Mouse (Mus musculus) spleen, adult 12 weeks (tissue): ENCODE results near the gene Ppox.
A peak's percentile ranks its signal among the peaks of the same experiment; 100 is the strongest.

Source experiments
- DNase-seq: peaks from one replicate; pipeline ENCODE4 v3.0.0; 2022; ENCODE audit warnings: low spot score

Ppox gene

GRCm38 (mm10) chr1:171265971-171266744, 14.8 kb downstream of the Ppox start:
- no peak for DNase-seq

- no peak for DNase-seq
Observed at GRCm38 (mm10) chr1:171263666-171264461, 17.1 kb downstream of the Ppox start.

DNA sequence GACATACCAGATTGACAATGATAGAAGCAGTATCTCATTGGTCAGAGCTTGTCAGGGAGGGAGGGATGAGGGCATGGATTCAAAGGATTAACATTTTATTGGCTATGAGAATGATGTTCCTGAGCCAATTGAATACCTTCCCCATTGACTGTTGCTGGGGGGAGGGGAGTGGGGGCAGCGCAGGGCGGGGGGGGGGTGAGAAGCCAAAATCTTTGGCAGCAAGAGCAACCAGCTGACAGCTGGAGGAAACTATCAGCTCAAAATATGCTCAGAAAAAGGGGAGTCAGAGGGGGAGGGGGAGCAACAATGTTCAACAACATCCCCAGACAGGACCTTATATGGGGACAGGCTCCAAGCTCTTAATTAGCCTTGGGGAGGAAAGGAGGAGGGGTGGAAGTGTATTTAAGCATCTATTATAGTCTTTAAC, 17.8 kb downstream of the Ppox start:
- no peak for DNase-seq

GRCm38 (mm10) chr1:171262594-171263130, 18.3 kb downstream of the Ppox start:
- no peak for DNase-seq

DNA sequence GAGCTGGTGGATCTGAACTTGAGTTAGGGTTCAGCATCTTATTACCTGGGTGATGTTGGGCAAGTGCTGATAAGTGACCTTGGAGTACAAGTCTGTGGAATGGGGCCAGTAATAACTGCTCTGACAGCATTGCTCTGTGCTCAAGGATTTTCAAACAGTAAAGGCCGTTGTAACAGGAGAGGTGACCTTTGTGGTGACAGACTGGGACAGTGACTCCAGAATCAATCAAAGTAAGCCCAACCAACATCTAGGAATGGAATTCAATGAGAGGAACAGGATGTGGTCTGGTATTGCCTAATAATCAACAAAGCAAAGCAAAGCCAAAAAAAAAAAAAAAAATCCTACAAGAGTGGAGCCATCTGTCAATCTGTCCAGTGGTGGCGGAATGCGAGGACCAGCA, 20.7 kb downstream of the Ppox start:
- no peak for DNase-seq

DNA sequence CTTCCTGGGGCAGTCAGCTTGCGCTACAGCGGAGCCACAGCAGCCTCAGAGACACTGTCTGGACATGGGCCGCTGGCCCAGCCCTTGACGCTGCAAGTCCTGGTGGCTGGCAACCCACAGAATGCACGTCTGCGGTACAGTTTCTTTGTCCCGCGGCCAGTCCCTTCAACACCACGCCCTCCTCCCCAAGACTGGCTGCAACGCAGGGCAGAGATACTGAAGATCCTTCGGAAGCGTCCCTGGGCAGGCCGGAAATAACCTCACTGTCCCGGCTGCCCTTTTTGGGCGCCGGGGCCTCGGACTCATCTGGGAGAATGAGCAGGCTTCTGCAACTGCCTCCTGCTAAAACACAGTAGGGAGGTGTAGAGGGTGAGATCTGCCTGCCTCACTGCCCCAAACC, 22.1 kb downstream of the Ppox start:
- DNase-seq = no peak

DNA sequence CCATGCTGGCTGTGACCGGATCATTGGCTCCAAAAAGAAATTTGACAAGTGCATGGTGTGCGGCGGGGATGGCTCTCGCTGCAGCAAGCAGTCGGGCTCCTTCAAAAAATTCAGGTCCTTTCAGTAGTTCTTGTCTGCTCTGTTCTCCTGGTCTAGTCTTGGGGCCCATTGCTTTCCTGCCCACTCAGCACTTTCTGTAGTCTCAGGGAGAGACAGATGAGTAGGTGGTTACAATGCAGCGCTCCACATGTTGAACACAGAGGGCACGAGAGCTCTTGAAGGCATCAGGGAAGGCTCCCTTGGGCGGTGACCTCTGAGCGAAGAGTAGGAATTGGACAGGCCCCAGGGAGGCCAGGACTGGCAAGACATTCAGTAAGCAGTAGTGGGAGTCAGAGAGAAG, 23.2 kb downstream of the Ppox start:
- no peak for DNase-seq

DNA sequence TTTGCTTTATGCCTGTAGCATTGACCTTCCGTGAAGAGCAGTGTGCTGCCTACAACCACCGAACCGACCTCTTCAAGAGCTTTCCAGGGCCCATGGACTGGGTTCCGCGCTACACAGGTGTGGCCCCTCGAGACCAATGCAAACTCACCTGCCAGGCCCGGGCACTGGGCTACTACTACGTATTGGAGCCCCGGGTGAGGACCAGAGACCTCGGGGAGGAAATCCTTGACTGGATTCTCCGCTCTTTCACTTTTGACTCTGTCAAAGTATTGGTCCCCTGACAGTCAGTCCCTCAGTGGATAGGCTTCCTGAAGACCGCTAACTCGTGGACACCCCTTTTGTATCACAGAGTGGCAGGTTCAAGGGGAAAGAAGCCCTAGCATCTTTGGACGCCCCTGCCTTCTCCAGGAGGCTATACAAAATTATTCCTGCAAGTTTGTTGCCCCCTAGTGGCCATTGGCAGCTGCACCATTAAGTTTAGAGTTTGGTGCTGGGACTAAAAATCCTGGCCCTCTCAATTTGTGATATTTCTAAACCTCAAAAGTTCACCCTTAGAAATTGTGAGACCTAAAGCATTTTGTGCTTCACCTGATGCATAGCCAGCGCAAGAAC, 23.9 kb downstream of the Ppox start:
- peak; percentile 32 for DNase-seq

DNA sequence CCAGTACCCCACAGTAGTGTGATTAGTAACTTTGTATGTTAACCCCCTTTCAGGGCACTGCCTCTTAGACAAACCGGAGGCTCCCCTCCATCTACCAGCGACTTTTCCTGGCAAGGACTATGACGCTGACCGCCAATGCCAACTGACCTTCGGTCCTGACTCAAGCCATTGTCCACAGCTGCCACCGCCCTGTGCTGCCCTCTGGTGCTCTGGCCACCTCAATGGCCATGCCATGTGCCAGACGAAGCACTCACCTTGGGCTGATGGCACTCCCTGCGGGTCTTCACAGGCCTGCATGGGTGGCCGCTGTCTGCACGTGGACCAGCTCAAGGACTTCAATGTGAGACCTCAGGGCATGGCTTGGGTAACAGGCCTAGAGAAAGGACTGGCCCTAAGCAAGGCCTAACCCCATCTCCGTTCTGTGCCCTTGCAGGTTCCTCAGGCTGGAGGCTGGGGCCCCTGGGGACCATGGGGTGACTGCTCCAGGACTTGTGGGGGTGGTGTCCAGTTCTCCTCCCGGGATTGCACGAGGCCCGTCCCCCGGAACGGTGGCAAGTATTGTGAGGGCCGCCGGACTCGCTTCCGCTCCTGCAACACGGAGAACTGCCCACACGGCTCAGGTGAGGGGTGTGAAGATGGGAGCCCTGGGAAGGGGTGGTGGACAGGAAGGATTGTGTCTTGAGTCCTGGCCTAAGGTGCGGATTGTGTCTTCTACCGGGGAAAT, 24.7 kb downstream of the Ppox start:
- no peak for DNase-seq

DNA sequence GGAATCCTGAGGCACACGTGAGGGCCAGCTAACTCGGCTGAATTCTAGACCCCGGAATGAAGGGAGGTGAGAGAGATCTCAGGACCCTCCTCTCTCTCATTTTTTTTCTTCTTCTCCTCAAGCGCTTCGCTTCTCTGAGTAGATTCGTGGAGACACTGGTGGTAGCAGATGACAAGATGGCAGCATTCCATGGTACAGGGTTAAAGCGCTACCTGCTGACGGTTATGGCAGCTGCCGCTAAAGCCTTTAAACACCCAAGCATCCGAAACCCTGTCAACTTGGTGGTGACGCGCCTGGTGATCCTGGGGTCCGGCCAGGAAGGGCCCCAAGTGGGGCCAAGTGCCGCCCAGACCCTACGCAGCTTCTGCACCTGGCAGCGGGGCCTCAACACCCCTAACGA, 28.6 kb downstream of the Ppox start:
- DNase-seq = no peak

DNA sequence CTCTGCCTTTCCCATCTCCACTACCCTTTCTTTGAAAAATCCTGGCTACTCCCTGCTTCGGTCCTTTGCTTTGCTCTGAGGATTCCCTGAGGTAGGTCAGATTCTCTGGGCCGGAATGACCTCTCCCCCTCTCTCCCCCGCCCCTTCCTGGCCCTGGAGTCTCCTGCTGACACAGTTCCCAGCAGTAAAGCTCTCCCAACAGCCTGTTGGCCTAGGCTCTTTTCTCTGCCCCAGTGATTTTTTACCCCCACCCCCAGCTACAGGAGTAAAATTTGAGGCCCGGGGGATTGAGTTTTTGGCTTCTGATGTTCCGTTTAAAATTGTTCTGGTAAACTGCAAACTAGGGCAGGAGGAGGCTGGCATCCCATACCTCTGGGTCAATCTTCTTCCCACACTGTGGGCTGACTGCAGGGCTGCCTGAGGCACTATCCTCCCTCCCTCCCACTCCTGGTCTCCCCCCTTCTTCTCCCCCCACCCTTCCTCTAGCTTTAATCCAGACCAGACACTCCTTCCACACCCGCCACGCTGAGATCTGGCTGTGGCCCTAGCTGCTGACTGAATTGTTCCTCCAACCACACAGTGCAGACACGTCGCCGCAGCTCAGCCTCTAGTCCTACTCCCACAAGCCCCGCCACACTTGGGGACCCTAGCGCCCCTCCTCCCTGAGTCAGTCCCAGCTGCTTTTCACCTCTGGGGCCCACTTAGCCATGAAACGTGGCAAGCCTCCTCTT, 29.2 kb downstream of the Ppox start:
- DNase-seq = no peak

GRCm38 (mm10) chr1:171250680-171251593, 30.0 kb downstream of the Ppox start, which contains the start of gene Ndufs2:
Gene Ndufs2 (minus strand): TSS chr1:171251388.
- DNase-seq = no peak

GRCm38 (mm10) chr1:171249913-171250600, 30.9 kb downstream of the Ppox start, which contains the start of gene Adamts4:
Gene Adamts4 (plus strand): TSS chr1:171250421.
- no peak for DNase-seq

DNA sequence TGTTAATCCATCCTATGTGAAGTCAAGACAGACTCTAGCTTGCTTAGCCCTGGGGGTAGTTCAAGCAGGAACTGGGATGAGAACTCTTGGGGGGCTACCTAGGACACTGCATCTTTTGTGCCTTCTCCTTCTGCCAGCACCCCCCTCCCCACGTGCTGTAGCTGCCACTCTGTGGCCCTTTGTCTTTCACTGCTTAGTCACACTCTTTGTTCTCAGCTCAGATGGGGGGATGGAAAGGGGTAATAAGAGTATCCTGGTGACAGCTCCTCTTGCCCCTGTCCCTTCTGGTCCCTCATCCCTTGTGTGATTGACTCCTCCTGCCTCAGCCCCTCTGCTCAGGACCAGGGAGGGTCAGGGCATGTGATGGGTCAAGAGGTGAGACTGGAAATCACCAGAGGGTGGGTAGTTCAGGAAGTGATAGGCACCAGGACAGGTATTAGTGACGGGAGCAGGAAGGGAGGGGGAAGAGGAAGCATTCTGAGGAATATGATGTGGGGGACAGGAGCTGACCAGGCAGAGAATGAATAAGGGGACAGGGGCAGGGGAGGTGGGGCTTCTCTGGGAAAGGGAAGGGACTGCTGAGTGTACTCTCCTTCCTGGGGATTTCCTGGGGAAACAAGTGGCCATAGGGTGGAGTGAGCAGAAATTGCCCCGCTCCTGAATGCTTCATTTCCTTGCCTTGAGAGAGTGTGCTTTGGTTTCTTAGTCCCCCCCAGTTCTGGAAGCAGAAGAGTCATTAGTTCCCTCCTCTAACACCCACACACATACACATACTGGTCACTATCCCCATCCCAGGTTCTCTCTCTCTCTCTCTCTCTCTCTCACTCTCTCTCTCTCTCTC, 32.4 kb downstream of the Ppox start:
- DNase-seq = no peak

- DNase-seq = no peak
Observed at GRCm38 (mm10) chr1:171247916-171248315, 33.1 kb downstream of the Ppox start.

GRCm38 (mm10) chr1:171247453-171247841, 33.5 kb downstream of the Ppox start:
- no peak for DNase-seq

DNA sequence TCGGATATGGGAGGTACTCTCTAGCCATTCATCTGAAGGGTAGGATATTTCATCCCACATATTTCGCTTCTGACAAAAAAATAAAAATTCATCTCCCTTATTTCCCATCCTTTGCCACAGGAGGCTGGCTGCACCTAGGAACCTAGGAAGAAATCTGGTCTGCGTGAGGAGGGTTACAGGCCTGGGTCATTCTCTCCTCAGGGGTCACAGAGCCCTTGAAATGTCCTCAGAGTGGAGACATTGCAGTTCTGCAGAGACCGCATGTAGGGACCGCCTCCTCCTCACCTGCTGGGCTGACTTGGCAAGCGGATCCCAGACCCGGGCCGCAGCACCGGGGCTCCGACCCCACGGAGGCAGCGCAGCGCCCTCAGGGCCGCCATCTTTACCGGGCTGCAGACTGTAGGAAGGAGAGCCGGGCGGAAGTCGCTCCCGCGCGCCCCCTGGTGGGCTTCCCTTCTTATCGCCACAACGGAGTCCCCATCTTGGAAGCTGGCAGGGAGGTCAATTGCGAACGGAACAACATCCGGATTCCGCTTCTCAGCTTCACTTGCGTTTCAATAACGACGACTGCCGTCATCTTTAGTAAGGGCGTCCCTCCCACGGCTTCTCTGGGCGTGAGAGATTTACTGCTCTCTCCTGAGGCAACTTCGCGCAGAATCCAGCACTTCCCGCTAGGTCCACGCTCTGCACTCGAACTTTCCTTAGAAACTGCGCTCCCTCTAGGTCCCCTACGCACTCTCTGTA, 34.1 kb downstream of the Ppox start:
- peak; percentile 93 for DNase-seq

DNA sequence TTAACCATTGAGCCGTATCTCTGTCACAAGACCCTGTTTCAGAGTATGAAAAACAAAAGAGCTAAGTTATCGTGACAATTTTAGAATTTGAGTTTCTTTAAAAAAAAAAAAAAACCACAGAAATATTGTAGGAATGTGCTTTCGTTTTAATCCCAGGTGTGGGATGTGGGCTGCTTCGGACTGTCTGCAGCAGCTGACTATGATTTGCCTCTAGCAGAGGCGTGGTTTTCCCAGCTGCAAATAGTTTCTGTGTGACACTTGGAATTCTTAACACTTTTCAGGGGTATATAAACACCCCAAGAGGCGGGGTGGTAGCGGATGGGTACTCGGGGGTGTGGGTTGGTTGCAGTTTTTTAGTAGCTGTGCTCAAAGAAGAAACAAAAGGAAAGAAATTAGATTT, 35.6 kb downstream of the Ppox start:
- no peak for DNase-seq
